Mouse (Mus musculus) T-helper 17 cell (primary cell): Measurements from ENCODE around the gene Camk2n1.

Source experiments
- in situ Hi-C, 2 experiments: fragments of 300-600 bp; cut with MboI, MseI; formaldehyde crosslinking; loops; 1 replicate in 1 of 2; 2 replicates in 1 of 2; pipeline ENCODE4 v1.15.1; 2025; ENCODE audit warnings: high pct_unique_total_duplicates in 2 of 2

The Camk2n1 gene

DNA sequence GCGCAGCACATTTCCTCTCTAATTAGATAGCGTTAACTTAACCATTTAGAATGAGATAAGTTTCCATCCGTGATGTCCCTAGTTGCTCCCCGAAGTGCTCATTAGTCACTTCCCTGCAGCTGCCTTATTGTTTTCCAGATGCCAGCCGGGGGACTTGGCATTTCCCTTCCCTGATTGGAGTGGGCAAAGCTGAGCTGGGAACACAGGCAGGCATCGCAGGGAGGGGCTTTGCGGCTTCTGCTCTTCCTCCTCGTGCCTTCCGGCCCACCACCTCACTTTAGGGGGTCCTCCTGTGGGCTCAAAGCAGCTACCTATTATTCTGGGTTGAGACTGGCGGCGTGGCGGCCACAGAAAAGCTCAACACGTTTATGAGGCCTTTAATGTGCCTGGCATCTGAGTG is 7.1 kb upstream of the Camk2n1 start:
- in situ Hi-C loops: loop anchor here (5.0 to 10.0 kb wide), 4 partner anchors 110 to 408 kb away; no protein-coding TSS in a partner anchor

DNA sequence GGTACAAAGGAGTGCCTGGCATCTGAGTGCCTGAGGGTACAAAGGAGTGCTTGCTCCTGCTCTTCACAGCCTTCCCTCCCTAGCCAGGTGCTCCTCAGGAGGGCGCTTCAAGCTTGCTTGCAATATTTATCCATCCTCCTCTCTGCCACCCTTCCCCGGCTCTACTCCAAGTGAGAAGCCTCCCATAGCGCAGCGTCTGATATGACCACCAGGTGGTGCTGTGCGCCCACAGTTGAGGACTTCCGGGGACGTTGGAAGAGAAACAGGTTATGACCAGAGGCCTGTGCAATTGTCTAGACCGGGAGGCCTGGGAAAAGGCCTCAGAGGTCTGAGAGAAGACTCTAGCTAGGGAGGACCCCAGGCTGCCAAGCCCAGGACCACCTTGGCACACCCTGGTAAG is 6.7 kb upstream of the Camk2n1 start:
- in situ Hi-C loops: loop anchor here (5.0 to 10.0 kb wide), 4 partner anchors 110 to 407 kb away; no protein-coding TSS in a partner anchor

DNA sequence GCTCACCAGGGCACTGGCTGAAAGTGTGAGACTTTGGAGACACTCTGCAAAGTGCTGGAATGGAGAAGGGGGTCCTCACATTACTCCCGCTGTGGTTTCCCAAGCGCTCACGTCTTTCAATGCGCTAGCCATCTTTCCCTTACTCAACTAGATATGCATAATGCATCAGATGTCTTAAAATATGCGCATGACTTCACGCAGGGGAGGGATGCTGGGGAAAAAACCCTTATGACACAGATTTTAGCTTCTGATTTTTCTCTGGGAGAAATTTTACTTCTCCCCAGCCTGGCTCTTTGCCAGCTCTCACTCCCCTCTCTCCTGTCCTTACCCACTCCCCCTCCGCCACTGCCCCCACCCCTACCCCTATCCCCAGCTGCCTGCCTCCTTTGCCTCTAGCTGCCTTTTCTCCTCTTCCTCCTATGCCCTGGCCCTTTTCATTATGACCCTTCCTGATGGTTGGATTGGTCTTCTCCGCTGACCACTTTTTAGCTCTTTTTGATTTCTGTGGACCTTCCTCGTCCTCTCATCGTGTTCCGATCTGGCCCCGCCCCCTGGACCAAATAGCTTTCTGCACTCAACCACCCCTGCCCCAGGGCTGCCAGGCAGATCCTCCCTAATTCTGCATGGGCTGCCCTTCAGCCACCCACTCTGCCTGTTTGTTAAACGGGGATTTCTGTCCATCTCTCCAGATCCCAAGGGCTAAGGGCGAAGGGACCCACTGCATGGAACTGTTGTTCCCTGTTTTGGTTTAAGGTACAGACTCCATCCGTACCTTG is 6.1 kb upstream of the Camk2n1 start:
- in situ Hi-C loops: loop anchor here (5.0 to 10.0 kb wide), 4 partner anchors 109 to 407 kb away; no protein-coding TSS in a partner anchor

DNA sequence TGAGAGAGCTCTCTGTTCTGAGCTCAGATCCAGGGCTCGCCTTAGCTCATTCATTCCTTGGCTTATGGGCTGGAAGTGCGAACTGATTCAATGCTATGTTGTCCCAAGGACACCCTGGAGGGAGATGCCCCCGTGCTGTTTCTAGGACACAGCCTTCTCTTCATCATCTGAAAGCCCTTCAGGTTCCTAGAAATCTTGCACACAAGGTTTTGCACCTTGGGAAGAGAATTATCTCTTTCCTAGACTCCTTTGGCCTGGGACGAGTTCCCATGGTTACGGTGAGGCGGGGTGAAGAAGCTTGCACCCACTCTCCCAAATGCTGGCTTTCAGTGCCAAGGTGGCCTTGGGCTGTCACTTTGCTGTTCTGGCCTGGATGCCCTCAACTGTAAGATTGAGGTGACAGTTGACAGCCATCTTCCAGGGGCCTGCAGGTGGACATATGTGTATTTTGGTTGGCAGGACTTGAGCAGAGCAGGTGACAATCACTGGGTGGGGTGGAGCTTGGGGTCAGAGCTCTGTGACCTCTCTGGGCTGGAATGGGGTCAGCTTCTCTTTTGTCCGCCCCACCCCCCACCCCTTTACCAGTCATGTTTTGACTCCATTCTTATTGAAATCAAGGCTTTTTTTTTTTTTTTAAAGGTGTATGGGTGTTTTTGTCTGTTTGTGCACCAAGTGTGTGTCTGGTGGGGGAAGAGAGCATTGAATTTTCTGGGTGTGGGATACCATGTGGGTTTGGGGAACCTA is 5.1 kb upstream of the Camk2n1 start:
- in situ Hi-C loops: loop anchor here (5.0 to 10.0 kb wide), 4 partner anchors 108 to 406 kb away; no protein-coding TSS in a partner anchor

DNA sequence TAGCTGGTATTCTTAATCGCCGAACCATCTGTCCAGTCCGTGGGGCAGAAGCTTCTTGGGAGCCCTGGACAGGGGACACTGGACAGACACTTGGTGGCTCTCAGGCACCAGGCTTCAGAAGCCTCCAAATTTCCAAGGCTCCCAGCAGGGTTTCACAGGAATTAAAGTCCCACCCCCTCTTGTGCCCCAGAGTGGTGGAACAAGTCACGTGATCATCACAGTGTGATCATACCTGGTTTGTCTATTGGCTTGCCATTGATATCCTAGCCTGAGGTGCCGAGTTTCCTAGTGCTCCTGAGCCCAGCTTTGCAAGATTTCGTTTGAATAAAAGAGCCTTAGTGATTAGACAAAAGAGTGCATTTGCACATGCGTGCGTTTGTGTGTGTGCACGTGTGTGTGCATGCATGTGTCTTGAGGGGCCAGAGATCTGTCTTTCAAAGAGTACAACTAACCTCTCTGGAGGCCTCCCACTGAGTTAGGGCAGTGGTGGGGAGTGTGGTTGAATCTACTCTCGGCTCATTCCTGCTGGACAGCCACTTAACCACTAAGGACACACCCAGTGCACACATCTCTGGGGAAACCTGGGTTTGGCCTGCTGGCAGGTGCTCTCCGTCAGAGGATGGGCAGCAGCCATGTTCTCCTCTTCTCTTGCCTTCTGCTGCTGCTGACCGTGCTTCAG is 4.3 kb upstream of the Camk2n1 start:
- in situ Hi-C loops: loop anchor here (5.0 to 10.0 kb wide), 6 partner anchors 108 to 408 kb away; no protein-coding TSS in a partner anchor

DNA sequence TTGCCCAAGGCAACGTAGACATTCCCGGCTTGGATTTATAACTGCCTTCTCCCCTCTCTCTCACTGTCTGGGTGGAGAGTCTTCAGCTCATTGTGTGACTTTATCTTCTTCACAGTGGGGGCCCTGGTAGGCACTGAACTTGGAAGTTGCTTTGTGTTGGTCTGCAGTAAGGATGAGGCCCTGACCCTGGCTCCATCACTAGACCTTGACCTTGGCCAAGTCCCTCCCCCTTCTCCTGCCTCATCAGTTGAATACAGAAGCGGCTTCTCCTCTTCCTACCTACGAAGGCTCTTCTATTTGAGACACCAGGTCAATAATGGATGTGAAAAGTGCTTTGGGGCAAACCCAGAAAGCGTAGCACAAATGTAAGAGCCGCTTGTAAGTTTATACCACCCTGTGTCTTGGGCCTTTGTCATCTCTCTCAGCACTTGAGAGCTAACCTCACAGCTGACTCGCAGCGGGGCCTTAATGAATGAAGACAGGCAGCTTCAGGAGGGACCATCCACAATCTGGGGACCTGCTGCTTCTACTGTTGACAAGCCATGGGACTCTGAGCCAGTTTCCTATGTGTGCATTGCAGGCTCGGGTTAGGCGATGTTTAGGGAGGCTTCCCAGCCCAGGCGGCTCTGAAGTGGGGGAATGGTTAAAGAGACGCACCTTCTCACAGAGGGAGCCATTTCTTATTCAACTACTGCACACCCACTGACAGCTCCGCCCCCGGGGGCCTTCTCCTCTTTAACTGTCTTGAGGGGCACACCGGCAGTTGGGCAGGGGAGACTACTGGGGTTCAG is 1.6 kb upstream of the Camk2n1 start:
- in situ Hi-C loops: loop anchor here (5.0 kb wide), 2 partner anchors 250 to 405 kb away; no protein-coding TSS in a partner anchor

DNA sequence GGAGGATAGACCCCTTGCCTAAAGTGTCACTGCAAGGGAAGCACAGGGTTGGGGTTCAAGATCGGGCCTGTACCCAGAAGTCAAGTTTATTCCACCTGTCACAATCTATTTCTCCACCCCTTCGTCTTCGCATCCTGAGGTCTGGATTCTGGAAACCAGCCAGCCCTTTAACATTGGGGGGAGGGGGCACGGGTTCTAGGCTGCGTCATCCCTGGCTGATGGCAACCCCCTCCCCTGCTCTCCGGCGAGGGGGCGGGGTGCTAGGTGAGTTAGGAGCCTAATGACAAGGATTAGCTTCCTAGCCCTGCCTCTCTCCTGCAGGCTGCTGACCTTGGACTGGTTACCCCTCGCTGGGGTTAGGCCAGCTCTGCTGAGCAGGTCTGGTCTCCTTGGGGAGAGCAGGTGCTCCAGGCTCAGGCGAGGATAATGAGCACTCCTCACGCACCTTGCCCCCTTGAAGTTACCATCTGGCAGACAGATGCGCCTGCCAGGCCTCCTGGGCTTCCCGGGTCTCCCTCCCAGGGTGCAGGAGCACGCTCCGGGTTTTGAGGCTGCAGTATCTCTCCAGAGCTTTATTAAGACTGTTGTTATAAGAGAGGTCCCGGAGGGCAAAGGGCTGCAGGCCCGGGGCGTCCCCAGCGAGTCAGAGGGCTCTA is 889 bp upstream of the Camk2n1 start:
- in situ Hi-C loops: loop anchor here (5.0 kb wide), 2 partner anchors 249 to 404 kb away; no protein-coding TSS in a partner anchor

DNA sequence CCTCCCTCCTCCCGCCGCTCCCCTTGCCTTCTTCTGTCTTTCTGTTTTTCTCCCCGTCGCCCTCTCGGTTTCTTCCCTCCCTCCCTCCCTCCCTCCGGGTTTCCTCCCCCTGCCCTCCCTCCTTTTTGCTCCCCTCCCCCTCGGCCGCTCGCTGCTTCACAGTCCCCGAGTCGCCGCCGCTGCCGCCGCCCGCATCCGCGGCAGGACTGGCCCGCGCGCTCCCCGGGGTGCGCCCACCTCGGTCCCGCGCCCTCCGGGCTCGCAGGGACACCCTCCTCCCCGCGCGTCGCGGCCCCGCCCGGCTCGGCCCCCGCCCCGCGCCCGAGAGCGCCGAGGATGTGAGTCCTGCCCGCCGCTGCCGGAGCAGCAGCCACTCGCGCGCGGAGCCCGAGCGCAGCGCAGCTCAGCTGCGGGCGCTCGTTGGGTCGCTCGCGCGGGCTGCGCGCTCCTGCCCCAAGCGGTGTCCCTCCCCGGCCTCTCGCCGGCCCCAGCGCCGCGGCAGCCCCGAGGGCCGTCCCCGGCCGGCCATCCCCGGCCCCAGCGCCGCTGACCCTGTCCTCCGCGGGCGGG is 542 bp downstream of the Camk2n1 start:
- in situ Hi-C loops: loop anchor here (5.0 kb wide), 2 partner anchors 248 to 403 kb away; no protein-coding TSS in a partner anchor

DNA sequence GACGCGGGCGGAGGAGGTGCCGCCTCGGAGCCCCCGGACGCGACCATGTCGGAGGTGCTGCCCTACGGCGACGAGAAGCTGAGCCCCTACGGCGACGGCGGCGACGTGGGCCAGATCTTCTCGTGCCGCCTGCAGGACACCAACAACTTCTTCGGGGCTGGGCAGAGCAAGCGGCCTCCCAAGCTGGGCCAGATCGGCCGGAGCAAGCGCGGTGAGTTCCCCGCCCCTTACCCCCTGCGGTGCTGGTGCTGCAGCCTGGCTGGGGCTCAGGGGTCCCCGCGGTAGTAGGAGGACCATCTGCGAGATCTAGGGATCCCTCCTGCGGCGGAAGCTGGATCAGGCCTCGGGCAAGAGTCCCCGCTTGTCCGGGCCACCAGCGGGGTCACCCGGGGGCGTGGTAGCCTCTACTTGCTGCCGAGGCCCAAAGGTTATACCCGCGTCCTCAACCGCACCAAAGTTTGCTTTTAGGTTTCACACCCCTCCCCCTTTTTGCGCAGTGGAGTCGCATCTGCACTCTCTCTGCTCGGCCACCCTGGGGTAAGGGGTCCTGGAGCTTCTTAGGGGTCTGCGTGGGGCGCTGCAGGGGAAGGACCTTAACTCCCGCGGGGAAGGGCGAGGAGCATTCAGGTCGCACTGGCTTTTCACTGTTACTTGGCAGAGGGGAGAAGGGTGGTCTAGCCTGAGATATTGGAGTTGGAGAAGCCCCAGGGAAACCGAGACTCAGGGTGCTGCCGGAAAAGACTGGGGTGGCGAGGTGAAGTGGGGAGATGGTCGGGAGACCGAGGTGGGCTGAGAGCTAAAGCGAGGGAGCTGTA is 1.2 kb downstream of the Camk2n1 start:
- in situ Hi-C loops: no loop called here

DNA sequence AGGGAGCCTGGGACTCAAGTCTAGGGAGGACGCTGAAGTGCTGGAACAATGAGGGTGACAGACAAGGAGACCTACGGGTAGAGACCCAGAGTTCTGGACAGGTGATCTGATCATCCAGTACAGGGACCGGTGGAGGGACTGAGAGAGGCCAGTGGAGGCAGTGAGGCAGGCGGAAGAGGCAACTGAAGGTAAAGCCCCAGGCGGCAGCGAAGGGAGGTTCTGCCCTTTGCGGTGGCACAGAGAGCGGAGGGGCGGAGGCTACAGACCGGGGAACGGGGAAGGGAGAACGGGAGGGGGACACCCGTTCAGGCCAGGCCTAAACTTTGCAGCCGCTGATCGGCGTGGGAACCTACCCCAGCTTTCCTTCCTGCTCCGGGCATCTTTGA is 1.8 kb downstream of the Camk2n1 start:
- in situ Hi-C loops: no loop called here

DNA sequence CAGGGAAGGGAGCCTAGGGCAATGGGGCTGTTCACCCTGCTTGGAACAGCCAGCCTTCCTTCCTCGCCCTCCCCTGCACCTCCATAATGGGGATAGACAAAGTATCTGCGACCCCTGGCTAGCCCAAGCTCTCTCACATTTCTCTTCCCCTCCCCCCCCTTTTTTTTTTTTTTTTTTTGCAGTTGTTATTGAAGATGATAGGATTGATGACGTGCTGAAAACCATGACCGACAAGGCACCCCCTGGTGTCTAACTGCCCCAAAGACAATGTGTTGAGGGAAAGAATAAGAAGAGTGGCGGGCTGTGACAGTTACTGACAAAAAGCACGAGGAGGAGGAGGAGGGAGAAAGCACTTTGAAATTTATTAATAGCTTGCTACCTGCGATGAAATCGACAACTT is 2.4 kb downstream of the Camk2n1 start:
- in situ Hi-C loops: no loop called here

DNA sequence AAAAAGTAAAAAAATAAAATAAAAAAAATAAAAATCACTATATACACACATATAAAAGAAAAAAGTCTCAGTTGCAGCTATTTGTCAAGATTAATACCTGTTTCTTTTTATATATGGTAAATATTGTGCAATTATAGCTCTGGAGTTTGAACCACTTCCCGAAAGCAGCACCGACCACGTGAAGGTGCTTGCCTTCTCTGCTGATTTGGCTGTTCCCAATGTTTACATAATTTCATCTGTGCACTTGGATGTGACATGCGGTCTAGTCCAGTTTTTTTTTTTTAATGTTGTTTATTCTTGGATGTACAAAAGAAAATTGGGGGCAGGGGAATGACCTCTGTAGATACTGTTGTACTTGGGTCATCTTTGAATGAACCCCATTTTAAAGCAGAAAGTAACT is 3.0 kb downstream of the Camk2n1 start:
- in situ Hi-C loops: no loop called here

DNA sequence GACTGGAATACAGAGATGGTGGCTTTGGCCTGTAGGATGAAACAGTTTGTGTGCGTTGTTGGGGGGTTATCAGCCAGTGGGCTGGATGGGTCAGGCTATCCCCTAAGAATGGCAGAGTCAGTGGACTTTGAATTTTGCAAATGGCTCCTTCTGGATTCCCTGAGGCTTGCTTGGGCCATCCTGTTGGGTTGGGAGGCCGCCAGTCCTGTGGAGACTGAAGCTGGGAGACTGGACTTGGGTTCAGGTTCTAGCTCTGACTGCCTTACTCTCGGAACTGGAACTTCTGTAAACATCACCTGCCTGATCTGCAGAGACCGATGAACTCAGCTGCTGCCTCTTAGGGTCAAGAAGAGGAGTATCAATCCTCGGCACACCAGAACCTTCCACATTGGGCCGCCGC is 4.1 kb downstream of the Camk2n1 start:
- in situ Hi-C loops: no loop called here

DNA sequence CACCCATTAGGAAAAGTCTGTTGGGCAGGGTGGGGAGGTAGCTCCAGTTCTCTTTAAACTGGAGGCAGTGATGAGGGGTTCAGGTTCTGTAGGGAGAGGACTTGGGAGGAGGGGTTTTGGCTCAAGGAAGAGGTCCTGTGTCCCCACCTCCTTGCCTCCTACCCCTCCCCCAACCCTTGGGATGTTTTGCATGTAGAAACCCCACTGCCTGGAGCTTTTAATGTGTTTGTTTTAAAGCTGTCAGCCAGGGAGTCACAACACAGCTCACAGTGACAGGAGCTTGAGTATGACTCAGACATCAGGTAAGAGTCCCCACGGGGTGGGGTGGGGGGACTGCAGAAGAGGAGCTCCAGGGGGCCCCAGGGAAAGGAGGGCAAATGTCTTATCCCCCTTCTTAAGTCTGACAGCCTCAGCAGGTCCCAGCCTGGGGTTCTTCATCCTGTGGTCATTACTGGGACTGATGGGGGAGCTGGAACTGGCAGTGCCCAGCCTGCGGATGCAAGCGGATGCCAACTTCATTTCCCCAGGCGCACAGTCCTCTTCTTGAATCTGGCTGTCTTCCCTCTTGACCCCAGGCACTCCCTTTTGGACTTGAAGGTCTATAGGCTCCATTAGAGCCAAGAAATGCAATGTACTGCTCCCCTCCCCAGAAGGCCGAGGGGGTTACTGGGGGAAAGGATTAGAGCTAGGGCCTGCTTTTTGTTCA is 4.8 kb downstream of the Camk2n1 start:
- in situ Hi-C loops: no loop called here

DNA sequence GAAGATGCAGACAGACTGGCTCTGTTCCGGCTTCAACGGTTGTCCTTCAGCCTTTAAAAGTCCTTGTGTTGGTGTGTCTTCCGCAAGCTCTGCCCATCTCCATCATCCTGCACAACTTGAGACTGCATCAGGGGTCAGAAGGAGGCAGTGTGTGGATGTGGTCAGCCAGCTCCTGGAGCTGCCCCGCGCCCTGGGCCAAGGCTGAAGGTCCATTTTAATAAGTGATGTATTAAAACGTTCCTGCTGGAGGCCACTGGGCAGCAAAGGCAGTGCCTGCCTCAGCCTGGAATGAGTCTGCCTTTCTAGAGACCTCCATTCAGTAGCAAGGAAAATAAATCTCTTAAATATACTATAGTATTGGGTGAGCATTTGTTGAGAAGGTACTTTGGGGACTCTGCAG is 5.7 kb downstream of the Camk2n1 start:
- in situ Hi-C loops: no loop called here

DNA sequence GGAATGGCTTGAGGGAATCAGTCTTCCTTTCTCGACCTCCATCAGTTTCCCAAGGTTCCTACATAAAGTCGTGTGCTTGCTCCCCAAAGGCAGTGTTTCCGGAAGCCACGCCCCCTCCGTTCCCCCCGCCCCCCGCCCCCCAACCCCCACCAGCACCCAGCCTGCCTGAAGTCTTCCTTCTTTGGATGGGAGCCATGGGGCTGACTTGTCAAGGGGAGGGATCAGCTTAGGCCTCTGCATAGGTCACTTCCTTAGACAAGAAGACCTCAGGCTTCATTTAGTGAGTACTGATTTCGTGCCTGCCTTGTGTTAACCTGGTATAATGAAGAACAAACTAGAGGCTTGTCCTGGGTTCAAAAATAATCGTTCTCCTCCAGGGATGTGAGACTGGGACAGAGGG is 6.8 kb downstream of the Camk2n1 start:
- in situ Hi-C loops: no loop called here

DNA sequence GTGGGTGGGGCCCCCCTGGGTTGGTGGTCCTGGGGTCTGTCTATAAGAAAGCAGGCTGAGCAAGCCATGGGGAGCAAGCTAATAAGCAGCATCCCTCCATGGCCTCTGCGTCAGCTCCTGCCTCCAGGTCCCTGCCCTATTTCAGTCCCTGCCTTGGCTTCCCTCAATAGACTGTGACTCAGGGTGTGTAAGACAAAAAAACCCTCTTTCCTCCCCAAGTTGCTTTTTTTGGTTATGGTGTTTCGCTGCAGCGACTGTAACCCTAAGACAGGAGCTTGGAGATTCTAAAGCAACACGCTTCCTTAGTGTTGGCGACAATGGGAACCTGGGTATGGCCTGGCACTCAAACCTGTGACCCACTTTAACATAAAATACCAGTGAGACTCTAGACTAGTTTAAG is 7.4 kb downstream of the Camk2n1 start:
- in situ Hi-C loops: no loop called here

DNA sequence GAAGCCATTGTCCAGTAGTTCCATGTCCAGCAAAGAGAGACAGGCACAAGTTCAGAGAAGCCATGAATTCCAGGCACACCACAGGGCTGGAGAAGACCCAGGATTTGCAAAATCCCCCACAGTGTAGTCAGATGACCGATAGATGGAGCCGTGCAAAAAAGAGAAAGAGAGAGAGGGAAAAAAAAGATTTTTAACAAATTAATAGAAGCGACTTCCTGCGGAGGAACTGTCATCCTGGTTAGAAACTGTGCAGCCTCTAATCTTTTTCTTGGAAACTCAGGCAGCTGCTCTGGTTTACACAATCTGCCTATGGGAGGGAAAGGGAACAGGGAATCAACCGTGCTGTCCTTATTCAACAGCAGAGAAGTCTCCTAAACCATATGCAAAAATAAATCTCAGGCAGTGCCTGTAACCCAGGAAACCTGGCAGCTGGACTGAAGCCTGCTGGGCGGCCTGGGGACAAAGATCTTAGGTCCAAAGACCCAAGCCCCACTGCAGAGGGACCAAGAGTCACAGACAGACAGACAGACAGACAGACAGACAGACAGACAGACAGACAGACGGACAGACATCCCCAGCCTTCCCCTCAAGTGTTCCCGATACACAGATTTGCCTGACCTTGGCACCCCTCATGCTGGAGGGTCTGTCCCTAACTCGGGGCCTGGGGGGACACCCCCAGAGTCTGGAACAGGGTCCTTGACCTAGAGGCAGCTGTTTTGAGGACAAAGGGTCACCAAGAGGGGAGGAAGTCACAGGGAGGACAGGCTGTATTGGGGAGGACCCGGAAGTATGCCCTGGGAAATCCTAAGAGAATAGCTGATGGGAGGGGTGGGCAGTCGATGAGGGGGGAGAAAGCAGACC is 9.1 kb downstream of the Camk2n1 start:
- in situ Hi-C loops: no loop called here
